Comparison of ENCODE assay signal across 19 mouse cellular contexts in genomic region chr2:123458034-123458677, GRCm38 (mm10).
A peak's percentile ranks its signal among the peaks of the same experiment; 100 is the strongest.
DNase-seq lines count a peak whose midpoint lies in the region; ATAC-seq and TF ChIP-seq lines count a peak whose summit lies in the region.
"Had no signal": no experiment of that assay in that cellular context is flagged by ENCODE, and none has a peak within 500 bp of the region (broad histone marks: within the 10 kb centered on the region; RNA-seq: fewer than 3 reads in every experiment).

No protein-coding gene starts in this region.

- no peaks in the 10 kb centered on the region for H3K36me3 ChIP-seq in forebrain, embryonic 13.5 days (ENCODE audit: poor library complexity, severe bottlenecking)
- H3K36me3 ChIP-seq in forebrain, embryonic 11.5 days (ENCODE audit: control insufficient read depth, insufficient read depth, low read length): no peaks in the 10 kb centered on the region
- H3K36me3 ChIP-seq in lung, postnatal 0 days (ENCODE audit: insufficient read depth, low read length): no peaks in the 10 kb centered on the region
- no peaks in the 10 kb centered on the region for H3K36me3 ChIP-seq in hindbrain, embryonic 12.5 days
- no peaks in the 10 kb centered on the region for H3K36me3 ChIP-seq in midbrain, postnatal 0 days (ENCODE audit: insufficient read depth, low read length)
- H3K36me3 ChIP-seq: embryonic facial prominence, embryonic 13.5 days; heart, embryonic 10.5 days; hindbrain, embryonic 15.5 days; midbrain, embryonic 12.5 days had no signal

- no peak overlapping the region for H3K27ac ChIP-seq in forebrain, embryonic 13.5 days
- H3K27ac ChIP-seq in forebrain, embryonic 11.5 days (ENCODE audit: low read depth, low read length): no peak overlapping the region
- no peak overlapping the region for H3K27ac ChIP-seq in lung, postnatal 0 days (ENCODE audit: low read length)
- H3K27ac ChIP-seq in hindbrain, embryonic 12.5 days: no peak overlapping the region
- no peak overlapping the region for H3K27ac ChIP-seq in midbrain, postnatal 0 days (ENCODE audit: low read depth, low read length)
- H3K27ac ChIP-seq: embryonic facial prominence, embryonic 13.5 days; gastrocnemius, adult 2 months; heart, embryonic 10.5 days; hindbrain, embryonic 15.5 days; liver, embryonic 14.5 days; macrophage; midbrain, embryonic 12.5 days had no signal

- ATAC-seq in forebrain, embryonic 13.5 days: peak; percentile 62; the same call in 1 of the 2 replicates
- no peak for ATAC-seq in forebrain, embryonic 11.5 days (replicated peaks; ENCODE audit: low FRiP score)
- ATAC-seq in lung, postnatal 0 days: peak; percentile 57; the same call in 1 of the 2 replicates
- peak; percentile 73 for ATAC-seq in hindbrain, embryonic 12.5 days (ENCODE audit: low FRiP score)
- no peak for ATAC-seq in midbrain, postnatal 0 days (ENCODE audit: low FRiP score)
- ATAC-seq: intestine, postnatal 0 days had no signal

- no peak overlapping the region for H3K9ac ChIP-seq in forebrain, embryonic 13.5 days
- no peak overlapping the region for H3K9ac ChIP-seq in forebrain, embryonic 11.5 days (ENCODE audit: low read length)
- H3K9ac ChIP-seq in lung, postnatal 0 days (replicated peaks; ENCODE audit: low read depth): no peak overlapping the region
- H3K9ac ChIP-seq in hindbrain, embryonic 12.5 days: no peak overlapping the region
- no peak overlapping the region for H3K9ac ChIP-seq in midbrain, postnatal 0 days (replicated peaks; ENCODE audit: low read length, poor library complexity, severe bottlenecking)
- H3K9ac ChIP-seq: embryonic facial prominence, embryonic 13.5 days; hindbrain, embryonic 15.5 days; liver, embryonic 14.5 days; midbrain, embryonic 12.5 days had no signal

- no peaks in the 10 kb centered on the region for H3K4me1 ChIP-seq in forebrain, embryonic 13.5 days
- no peaks in the 10 kb centered on the region for H3K4me1 ChIP-seq in forebrain, embryonic 11.5 days (replicated peaks; ENCODE audit: control insufficient read depth, insufficient read depth, low read length)
- no peaks in the 10 kb centered on the region for H3K4me1 ChIP-seq in lung, postnatal 0 days (ENCODE audit: insufficient read depth, low read depth, low read length)
- no peaks in the 10 kb centered on the region for H3K4me1 ChIP-seq in hindbrain, embryonic 12.5 days
- no peaks in the 10 kb centered on the region for H3K4me1 ChIP-seq in midbrain, postnatal 0 days (ENCODE audit: insufficient read depth, low read length)
- H3K4me1 ChIP-seq: embryonic facial prominence, embryonic 13.5 days; heart, embryonic 10.5 days had no signal

- no peaks in the 10 kb centered on the region for H3K9me3 ChIP-seq in forebrain, embryonic 13.5 days (replicated peaks)
- no peaks in the 10 kb centered on the region for H3K9me3 ChIP-seq in forebrain, embryonic 11.5 days (ENCODE audit: control insufficient read depth, low read length)
- H3K9me3 ChIP-seq in lung, postnatal 0 days (ENCODE audit: low read length): no peaks in the 10 kb centered on the region
- no peaks in the 10 kb centered on the region for H3K9me3 ChIP-seq in hindbrain, embryonic 12.5 days (replicated peaks)
- no peaks in the 10 kb centered on the region for H3K9me3 ChIP-seq in midbrain, postnatal 0 days (ENCODE audit: low read length)
- H3K9me3 ChIP-seq: embryonic facial prominence, embryonic 13.5 days; heart, embryonic 10.5 days; hindbrain, embryonic 15.5 days; midbrain, embryonic 12.5 days had no signal

- H3K4me2 ChIP-seq in forebrain, embryonic 13.5 days: no peak overlapping the region
- H3K4me2 ChIP-seq in forebrain, embryonic 11.5 days (ENCODE audit: low read depth, low read length, severe bottlenecking): no peak overlapping the region
- H3K4me2 ChIP-seq in lung, postnatal 0 days (replicated peaks; ENCODE audit: low read depth, low read length): no peak overlapping the region
- no peak overlapping the region for H3K4me2 ChIP-seq in hindbrain, embryonic 12.5 days (replicated peaks)
- no peak overlapping the region for H3K4me2 ChIP-seq in midbrain, postnatal 0 days (ENCODE audit: low read depth, low read length, poor library complexity, severe bottlenecking)
- H3K4me2 ChIP-seq: embryonic facial prominence, embryonic 13.5 days; hindbrain, embryonic 15.5 days; midbrain, embryonic 12.5 days had no signal

- DNase-seq in forebrain, embryonic 11.5 days (ENCODE audit: low spot score): no peak
- DNase-seq in lung, postnatal 0 days (ENCODE audit: low spot score): peak; percentile 54
- no peak for DNase-seq in lung, adult 18-20 months
- DNase-seq in midbrain, postnatal 0 days (ENCODE audit: low spot score): peak; percentile 31
- DNase-seq in spleen, adult 18-20 months: no peak
- DNase-seq: adrenal gland, postnatal 25 days; cerebellum, adult 2 months; gastrocnemius, adult 2 months; thymus, postnatal 36 days had no signal

- no peaks in the 10 kb centered on the region for H3K27me3 ChIP-seq in forebrain, embryonic 13.5 days
- H3K27me3 ChIP-seq in forebrain, embryonic 11.5 days (ENCODE audit: control insufficient read depth, insufficient read depth, low read length): no peaks in the 10 kb centered on the region
- H3K27me3 ChIP-seq in lung, postnatal 0 days (replicated peaks; ENCODE audit: insufficient read depth, low read length): no peaks in the 10 kb centered on the region
- no peaks in the 10 kb centered on the region for H3K27me3 ChIP-seq in hindbrain, embryonic 12.5 days
- H3K27me3 ChIP-seq in midbrain, postnatal 0 days (ENCODE audit: insufficient read depth, low read length): no peaks in the 10 kb centered on the region
- H3K27me3 ChIP-seq: CH12.LX; embryonic facial prominence, embryonic 13.5 days; hindbrain, embryonic 15.5 days; midbrain, embryonic 12.5 days had no signal

- no peak for TF ChIP-seq EP300 in lung, postnatal 0 days (IDR thresholded peaks at IDR 0.05)

- no peak overlapping the region for H3K4me3 ChIP-seq in forebrain, embryonic 13.5 days
- H3K4me3 ChIP-seq in forebrain, embryonic 11.5 days (ENCODE audit: low read depth, low read length): no peak overlapping the region
- H3K4me3 ChIP-seq in lung, postnatal 0 days (ENCODE audit: low read depth, low read length): no peak overlapping the region
- H3K4me3 ChIP-seq in hindbrain, embryonic 12.5 days: no peak overlapping the region
- H3K4me3 ChIP-seq in midbrain, postnatal 0 days (ENCODE audit: low read depth, low read length): no peak overlapping the region
- H3K4me3 ChIP-seq: embryonic facial prominence, embryonic 13.5 days; gastrocnemius, adult 2 months; heart, embryonic 10.5 days; hindbrain, embryonic 15.5 days; midbrain, embryonic 12.5 days had no signal

- 57% methylated on average over 5 of the region's 5 CpGs for WGBS in forebrain, embryonic 13.5 days
- 79% methylated on average over 5 of the region's 5 CpGs for whole genome bisulfite sequencing in forebrain, embryonic 11.5 days
- WGBS in lung, postnatal 0 days: 49% methylated on average over 5 of the region's 5 CpGs
- WGBS in hindbrain, embryonic 12.5 days: 52% methylated on average over 5 of the region's 5 CpGs
- 53% methylated on average over 5 of the region's 5 CpGs for WGBS in midbrain, postnatal 0 days

- TF ChIP-seq CTCF in lung, postnatal 0 days (IDR thresholded peaks at IDR 0.05): no peak
- no peak for TF ChIP-seq CTCF in midbrain, postnatal 0 days (IDR thresholded peaks at IDR 0.05)

Comparison
In these comparisons a context has a peak if more than half of its experiments do, and no peak if none do; other contexts are left out.
1. ATAC-seq: peak in forebrain, embryonic 13.5 days (single experiment), lung, postnatal 0 days (single experiment) and hindbrain, embryonic 12.5 days (single experiment); none in forebrain, embryonic 11.5 days (single experiment) and midbrain, postnatal 0 days (single experiment).
2. DNase-seq: peak in lung, postnatal 0 days (single experiment) and midbrain, postnatal 0 days (single experiment); none in forebrain, embryonic 11.5 days (single experiment), lung, adult 18-20 months (0 of 2) and spleen, adult 18-20 months (0 of 2).